Mouse (Mus musculus) CH12.LX (cell line): ENCODE results near the gene Tulp4. TPM values are rescaled to one million over a fixed set of nuclear protein-coding genes. Genes with fewer than 3 reads are reported as not detected.

Experiments
- DNase-seq: peaks from one replicate; pipeline ENCODE4 v3.0.0-alpha.2; 2013; ENCODE audit errors: extremely low read depth
- H3K27ac ChIP-seq: 2 replicates; pipeline ENCODE4 v1.5.1; 2012; ENCODE audit warnings: low read depth, mild to moderate bottlenecking, control low read depth, moderate library complexity; ENCODE audit not compliant: insufficient read depth
- H3K27me3 ChIP-seq: replicated peaks from 2 replicates; pipeline ENCODE3; 2012; ENCODE audit warnings: inconsistent platforms
- H3K36me3 ChIP-seq, 2 experiments: replicated peaks in 1 of 2; 2 replicates each; pipeline versions ENCODE3 to v1.6.1; 2012; ENCODE audit warnings: inconsistent platforms in 1 of 2, low read length in 1 of 2, mild to moderate bottlenecking in 1 of 2, mixed read lengths in 1 of 2, moderate library complexity in 1 of 2; ENCODE audit not compliant: control insufficient read depth in 1 of 2, insufficient read depth in 1 of 2
- H3K4me1 ChIP-seq, 2 experiments: 2 replicates each; pipeline ENCODE4 v1.6.1; 2012; ENCODE audit warnings: inconsistent platforms in 1 of 2, moderate library complexity in 1 of 2; ENCODE audit not compliant: insufficient read depth in 2 of 2, control insufficient read depth in 1 of 2
- H3K4me2 ChIP-seq: 2 replicates; pipeline ENCODE4 v1.6.1; 2012; ENCODE audit warnings: low read depth, mild to moderate bottlenecking, control low read depth; ENCODE audit not compliant: poor library complexity, insufficient read depth, severe bottlenecking
- H3K4me3 ChIP-seq, 3 experiments: fragments of 150-350 bp in 1 of 3; sonication (generic) in 1 of 3; replicated peaks in 1 of 3; 2 replicates each; pipeline versions ENCODE3 to v1.5.1; 2011 to 2012; ENCODE audit warnings: low read depth in 2 of 3, low read length in 2 of 3, mild to moderate bottlenecking in 2 of 3, moderate library complexity in 2 of 3, control low read depth in 1 of 3, improper control_type of control experiment in 1 of 3, inconsistent platforms in 1 of 3, mixed read lengths in 1 of 3; ENCODE audit not compliant: poor library complexity in 1 of 3
- H3K79me2 ChIP-seq: replicated peaks from 2 replicates; pipeline ENCODE4 v1.6.1; 2012; ENCODE audit warnings: mild to moderate bottlenecking, moderate library complexity; ENCODE audit not compliant: control insufficient read depth, poor library complexity, insufficient read depth, severe bottlenecking; ENCODE audit errors: extremely low read depth
- H3K9ac ChIP-seq: 2 replicates; pipeline ENCODE4 v1.6.1; 2012; ENCODE audit warnings: low read depth, mild to moderate bottlenecking, control low read depth, moderate library complexity; ENCODE audit not compliant: insufficient read depth
- H3K9me3 ChIP-seq: replicated peaks from 2 replicates; pipeline ENCODE3; 2012; ENCODE audit warnings: low read length, inconsistent platforms, mixed read lengths
- BHLHE40 ChIP-seq: IDR thresholded peaks from 2 replicates; pipeline ENCODE4 v1.6.1; 2011; ENCODE audit warnings: mild to moderate bottlenecking, low read depth, low read length, improper control_type of control experiment
- CHD1 ChIP-seq: IDR thresholded peaks from 2 replicates; pipeline ENCODE4 v1.6.1; 2012; ENCODE audit warnings: low read depth, low read length, improper control_type of control experiment, inconsistent platforms
- CHD2 ChIP-seq: IDR thresholded peaks from 2 replicates; pipeline ENCODE4 v1.6.1; 2011; ENCODE audit warnings: low read length, improper control_type of control experiment
- CTCF ChIP-seq, 2 experiments: IDR thresholded peaks in 1 of 2; conservative IDR thresholded peaks in 1 of 2; 2 replicates each; pipeline ENCODE4 v1.5.1; 2011 to 2012; ENCODE audit warnings: low read depth in 2 of 2, low read length in 2 of 2, improper control_type of control experiment in 1 of 2, inconsistent platforms in 1 of 2, mild to moderate bottlenecking in 1 of 2, moderate library complexity in 1 of 2
- E2F4 ChIP-seq: IDR thresholded peaks from 2 replicates; pipeline ENCODE4 v1.6.1; 2011; ENCODE audit warnings: low read depth, low read length, improper control_type of control experiment; ENCODE audit not compliant: insufficient replicate concordance
- ELF1 ChIP-seq: IDR thresholded peaks from 2 replicates; pipeline ENCODE4 v1.6.1; 2014; ENCODE audit warnings: low read depth, mild to moderate bottlenecking, inconsistent platforms, low read length, improper control_type of control experiment
- EP300 ChIP-seq: IDR thresholded peaks from 2 replicates; pipeline ENCODE4 v1.6.1; 2011; ENCODE audit warnings: low read length, improper control_type of control experiment
- ETS1 ChIP-seq: conservative IDR thresholded peaks from 2 replicates; pipeline ENCODE4 v1.6.1; 2012; ENCODE audit warnings: low read depth, mild to moderate bottlenecking, inconsistent platforms, low read length, improper control_type of control experiment, moderate library complexity
- HCFC1 ChIP-seq: IDR thresholded peaks from 2 replicates; pipeline ENCODE4 v1.6.1; 2012; ENCODE audit warnings: low read depth, mild to moderate bottlenecking, inconsistent platforms, low read length, improper control_type of control experiment
- JUN ChIP-seq: IDR thresholded peaks from 2 replicates; pipeline ENCODE4 v1.6.1; 2011; ENCODE audit warnings: low read depth, mild to moderate bottlenecking, low read length, improper control_type of control experiment, moderate library complexity; ENCODE audit not compliant: insufficient read depth
- JUND ChIP-seq: conservative IDR thresholded peaks from 2 replicates; pipeline ENCODE4 v1.6.1; 2011; ENCODE audit warnings: low read depth, low read length, improper control_type of control experiment
- KAT2A ChIP-seq: IDR thresholded peaks from 2 replicates; pipeline ENCODE4 v1.6.1; 2012; ENCODE audit warnings: low read length, improper control_type of control experiment, inconsistent platforms; ENCODE audit not compliant: insufficient replicate concordance
- MAX ChIP-seq: IDR thresholded peaks from 2 replicates; pipeline ENCODE4 v1.6.1; 2011; ENCODE audit warnings: low read length, improper control_type of control experiment
- MAZ ChIP-seq: IDR thresholded peaks from 2 replicates; pipeline ENCODE4 v1.6.1; 2012; ENCODE audit warnings: low read depth, mild to moderate bottlenecking, inconsistent platforms, low read length, improper control_type of control experiment, moderate library complexity
- MEF2A ChIP-seq: IDR thresholded peaks from 2 replicates; pipeline ENCODE4 v1.6.1; 2014; ENCODE audit warnings: low read depth, mild to moderate bottlenecking, inconsistent platforms, low read length, improper control_type of control experiment, borderline replicate concordance
- MXI1 ChIP-seq: IDR thresholded peaks from 2 replicates; pipeline ENCODE4 v1.6.1; 2011; ENCODE audit warnings: mild to moderate bottlenecking, low read depth, low read length, improper control_type of control experiment
- MYC ChIP-seq: IDR thresholded peaks from 2 replicates; pipeline ENCODE4 v1.6.1; 2011; ENCODE audit warnings: low read depth, mild to moderate bottlenecking, improper control_type of control experiment, low read length
- NELFE ChIP-seq: IDR thresholded peaks from 2 replicates; pipeline ENCODE4 v1.6.1; 2011; ENCODE audit warnings: low read depth, low read length, improper control_type of control experiment
- NRF1 ChIP-seq: IDR thresholded peaks from 2 replicates; pipeline ENCODE4 v1.6.1; 2014; ENCODE audit warnings: low read depth, mild to moderate bottlenecking, inconsistent platforms, low read length, improper control_type of control experiment, moderate library complexity
- PAX5 ChIP-seq: IDR thresholded peaks from 2 replicates; pipeline ENCODE4 v1.6.1; 2012; ENCODE audit warnings: low read length, inconsistent platforms, mixed read lengths
- RAD21 ChIP-seq: IDR thresholded peaks from 2 replicates; pipeline ENCODE4 v1.6.1; 2011; ENCODE audit warnings: low read depth, mild to moderate bottlenecking, low read length, improper control_type of control experiment, moderate library complexity
- SIN3A ChIP-seq: IDR thresholded peaks from 2 replicates; pipeline ENCODE4 v1.6.1; 2012; ENCODE audit warnings: low read length, improper control_type of control experiment, inconsistent platforms
- SMC3 ChIP-seq: IDR thresholded peaks from 2 replicates; pipeline ENCODE4 v1.6.1; 2011; ENCODE audit warnings: low read depth, low read length, improper control_type of control experiment
- TBP ChIP-seq: conservative IDR thresholded peaks from 2 replicates; pipeline ENCODE4 v1.6.1; 2011; ENCODE audit warnings: low read depth, low read length, improper control_type of control experiment
- TCF12 ChIP-seq: IDR thresholded peaks from 2 replicates; pipeline ENCODE4 v1.6.1; 2014; ENCODE audit warnings: low read depth, mild to moderate bottlenecking, inconsistent platforms, low read length, improper control_type of control experiment
- USF1 ChIP-seq: IDR thresholded peaks from 2 replicates; pipeline ENCODE4 v1.6.1; 2014; ENCODE audit warnings: low read depth, mild to moderate bottlenecking, inconsistent platforms, low read length, improper control_type of control experiment
- USF2 ChIP-seq: conservative IDR thresholded peaks from 2 replicates; pipeline ENCODE4 v1.6.1; 2011; ENCODE audit warnings: low read depth, low read length, improper control_type of control experiment
- ZKSCAN1 ChIP-seq: IDR thresholded peaks from 2 replicates; pipeline ENCODE4 v1.6.1; 2012; ENCODE audit warnings: low read depth, inconsistent platforms, low read length, improper control_type of control experiment, borderline replicate concordance
- ZMIZ1 ChIP-seq: IDR thresholded peaks from 2 replicates; pipeline ENCODE4 v1.6.1; 2012; ENCODE audit warnings: low read depth, mild to moderate bottlenecking, inconsistent platforms, low read length, improper control_type of control experiment
- ZNF384 ChIP-seq: IDR thresholded peaks from 2 replicates; pipeline ENCODE4 v1.6.1; 2012; ENCODE audit warnings: low read depth, low read length, improper control_type of control experiment, inconsistent platforms
- dilution Hi-C: fragments of 300-500 bp; cut with MboI; formaldehyde crosslinking; loops from 2 replicates; pipeline ENCODE4 v1.14.3; 2020; ENCODE audit warnings: low sequenced_read_pairs; ENCODE audit not compliant: extremely low pct_unique_long_range_greater_than_20kb, extremely low pct_ligation_motif_present
- in situ Hi-C: fragments of 300-500 bp; cut with MboI; formaldehyde crosslinking; loops from 3 replicates; pipeline ENCODE4 v1.14.3; 2019; ENCODE audit warnings: low sequenced_read_pairs, low pct_ligation_motif_present, low pct_unique_long_range_greater_than_20kb, mixed read lengths
- polyA plus RNA-seq: library from polyadenylated mRNA; unstranded; fragments of >175 nt; gene quantifications from 2 replicates; pipeline ENCODE4 v1.2.1, GENCODE M21; 2012; ENCODE audit warnings: low read depth; ENCODE audit not compliant: insufficient read length
- total RNA-seq, 2 experiments: library from RNA; depleted of rRNA; stranded (reverse); fragments of 300-350 nt in 1 of 2; fragments of >200 nt in 1 of 2; gene quantifications; 2 replicates each; pipeline ENCODE4 v1.2.3; 2012 to 2014

The Tulp4 gene
- total and polyA plus RNA-seq, 3 experiments = 7.8 to 50.7 (median 33.6) TPM

DNA sequence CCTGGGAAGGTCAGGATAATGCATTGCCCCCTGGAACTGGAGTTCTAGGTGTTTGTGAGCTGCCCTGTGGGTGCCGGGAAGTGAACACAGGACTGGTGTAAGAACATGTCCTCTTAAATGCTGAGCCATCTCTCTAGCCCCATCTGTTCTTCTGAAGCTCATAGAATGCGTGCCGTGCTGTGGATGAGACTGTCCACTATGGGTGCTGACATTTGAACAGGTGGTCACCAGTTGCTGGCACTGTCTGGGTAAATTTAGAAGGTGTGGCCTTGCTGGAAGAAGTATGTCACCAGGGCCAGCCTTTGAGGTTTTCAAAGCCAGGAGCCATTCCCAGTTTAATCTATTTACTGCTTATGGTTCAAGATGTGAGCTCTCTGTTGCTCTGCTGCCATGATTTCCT is 4.0 kb upstream of the Tulp4 start:
- no peaks in the 10 kb centered on the region for H3K79me2 ChIP-seq
- TF ChIP-seq MYC (no peak), ZKSCAN1 (no peak), SMC3 (no peak), CHD2 (no peak), RAD21 (no peak), ZMIZ1 (no peak), CTCF (conservative IDR thresholded peaks at IDR 0.05 in 1 of 2, IDR thresholded peaks at IDR 0.05 in 1 of 2; ENCODE audit: low read depth in 2 of 2, low read length in 2 of 2) (no peak), JUN (no peak), MAX (no peak), CHD1 (no peak), SIN3A (no peak), ELF1 (no peak), MXI1 (no peak), NRF1 (no peak), USF2 (no peak), ETS1 (no peak), TBP (no peak), PAX5 (no peak), USF1 (no peak), KAT2A (no peak)
- no peak overlapping the region for H3K4me2 ChIP-seq
- no peak overlapping the region for H3K9ac ChIP-seq
- no peak overlapping the region for H3K27ac ChIP-seq
- dilution Hi-C loops = no loop called here
- DNase-seq = no peak
- peaks cover 2% of the 10 kb centered on the region for H3K27me3 ChIP-seq
- H3K9me3 ChIP-seq = no peaks in the 10 kb centered on the region
- H3K4me3 ChIP-seq = no peak overlapping the region
- H3K4me1 ChIP-seq = peaks cover 0 to 5% of the 10 kb centered on the region in 2 experiments; a peak in 2 of 4 replicates
- peaks cover 0 to 2% of the 10 kb centered on the region in 2 experiments for H3K36me3 ChIP-seq
- in situ Hi-C loops = no loop called here

DNA sequence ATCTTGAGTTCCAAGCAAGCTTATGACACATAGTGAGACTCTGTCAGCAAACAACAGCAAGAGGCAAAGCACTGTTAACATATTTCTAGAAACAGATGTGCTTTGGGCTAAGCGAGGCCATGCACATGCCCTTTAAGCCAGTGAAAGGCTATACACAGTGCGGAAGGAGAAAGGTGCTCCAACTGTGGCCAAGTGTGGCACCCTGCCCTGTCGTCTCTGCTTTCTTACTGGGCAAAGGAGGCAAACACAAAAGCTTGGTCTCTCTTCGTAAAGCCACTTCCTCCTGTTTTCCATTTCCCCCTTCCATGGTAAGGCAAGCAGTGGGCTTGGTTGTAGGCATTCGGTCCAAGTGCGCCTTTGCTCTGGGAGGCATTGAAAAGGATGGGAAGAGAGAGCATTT is 2.7 kb upstream of the Tulp4 start:
- H3K4me3 ChIP-seq = no peak overlapping the region
- no peak overlapping the region for H3K9ac ChIP-seq
- peaks cover 2 to 13% of the 10 kb centered on the region in 2 experiments; a peak in 2 of 4 replicates for H3K4me1 ChIP-seq
- H3K27me3 ChIP-seq = peaks cover 2% of the 10 kb centered on the region
- no peak overlapping the region for H3K4me2 ChIP-seq
- peaks cover 0 to 1% of the 10 kb centered on the region in 2 experiments for H3K36me3 ChIP-seq
- no peak for TF ChIP-seq MAZ
- TF ChIP-seq EP300 = no peak
- TF ChIP-seq PAX5 = no peak
- TF ChIP-seq ZNF384 = no peak
- TF ChIP-seq NELFE = no peak
- TF ChIP-seq USF1 = no peak
- TF ChIP-seq MEF2A = no peak
- no peak for TF ChIP-seq E2F4
- TF ChIP-seq HCFC1 = no peak
- no peak for TF ChIP-seq JUND
- TF ChIP-seq MXI1 = no peak
- TF ChIP-seq ZKSCAN1 = no peak
- TF ChIP-seq TCF12 = no peak
- no peak for TF ChIP-seq BHLHE40
- dilution Hi-C loops (no loop called here), in situ Hi-C loops (no loop called here)
- no peak overlapping the region for H3K27ac ChIP-seq
- no peaks in the 10 kb centered on the region for H3K9me3 ChIP-seq
- DNase-seq = no peak
- no peaks in the 10 kb centered on the region for H3K79me2 ChIP-seq
